Mouse (Mus musculus) layer of hippocampus, postnatal 10 days (tissue): ENCODE results near the gene Aimp1. TPM values are rescaled to one million over a fixed set of nuclear protein-coding genes. Genes with fewer than 3 reads are reported as not detected.

Experiments used
- DNase-seq, 2 experiments: peaks; one replicate each; pipeline ENCODE4 v3.0.0; 2021; ENCODE audit warnings: low spot score in 2 of 2
- long read RNA-seq: library from polyadenylated mRNA; stranded (forward); transcript quantifications from one replicate; pipeline ENCODE4 v2.0.0, GENCODE M21; 2023
- total RNA-seq, 2 experiments: library from RNA; stranded (reverse); gene quantifications; 2 replicates each; pipeline ENCODE4 v1.2.3; 2021

Gene Aimp1
- total RNA-seq: 10 to 100 TPM; 53.0 to 57.0 TPM
- long read RNA-seq, transcript Aimp1-201 (7 exons, 1,126 nt): major isoform, 44 of 51 reads
- long read RNA-seq, partial matches to known transcripts: 5 of 51 reads
- long read RNA-seq, other reads (novel, unspliced or antisense): 2 of 51 reads

DNA sequence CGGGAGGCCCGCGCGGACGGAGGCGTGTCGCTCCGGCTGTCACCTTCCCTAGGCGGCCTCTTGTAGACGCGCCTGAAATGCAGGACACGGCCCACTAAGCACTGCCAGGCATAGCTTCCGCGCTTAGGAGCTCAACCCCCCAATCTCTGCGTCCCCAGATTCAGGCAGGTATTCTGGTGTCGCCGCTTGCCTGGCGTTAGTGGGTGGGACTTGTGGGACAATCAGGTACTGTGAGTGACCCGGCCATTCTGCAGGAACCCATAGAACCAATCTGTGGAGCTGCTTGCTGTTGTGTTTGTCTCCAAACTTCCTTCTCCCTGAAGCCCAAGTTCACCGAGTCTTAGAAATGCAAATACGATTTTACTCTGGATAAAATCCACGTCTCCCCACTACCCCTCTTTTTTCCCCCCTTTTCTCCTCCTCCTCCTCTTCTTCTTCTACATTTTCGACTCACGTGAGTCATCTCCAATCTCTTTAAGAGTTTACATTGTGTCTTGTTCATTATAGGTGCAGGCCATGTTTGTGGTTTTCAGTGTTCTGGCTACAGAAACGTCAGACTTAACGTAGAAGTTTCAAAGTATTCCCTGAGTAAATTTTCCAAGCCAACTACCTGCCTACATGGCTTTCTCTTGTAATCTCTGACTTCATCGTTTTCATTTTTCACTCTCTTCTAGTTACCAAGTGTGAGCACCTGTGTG is at the start of gene Aimp1:
TSS of gene Aimp1 (minus strand) at position 140 of the 698 bp plus-strand sequence.
- DNase-seq: no peak

DNA sequence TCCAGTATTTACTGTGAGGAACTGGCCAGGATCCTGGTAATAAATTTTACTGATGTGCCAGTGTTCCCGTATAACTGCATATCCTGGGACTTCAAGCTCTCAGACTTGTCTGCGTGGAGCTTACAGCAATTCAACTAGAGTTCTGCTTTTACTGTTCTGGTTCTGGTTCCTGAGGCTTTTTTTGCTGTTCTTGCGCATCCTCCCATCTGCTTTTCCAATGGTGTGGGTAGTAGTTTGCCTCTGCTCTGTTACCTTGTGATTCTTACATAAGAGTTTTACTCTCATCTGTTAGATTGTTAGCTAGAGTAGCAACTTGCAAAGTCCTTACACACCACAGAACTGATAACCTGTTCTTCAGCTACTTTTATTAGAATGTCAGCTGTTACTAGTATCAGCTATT is 40.2 kb upstream of the Aimp1 start:
- DNase-seq: no peak

DNA sequence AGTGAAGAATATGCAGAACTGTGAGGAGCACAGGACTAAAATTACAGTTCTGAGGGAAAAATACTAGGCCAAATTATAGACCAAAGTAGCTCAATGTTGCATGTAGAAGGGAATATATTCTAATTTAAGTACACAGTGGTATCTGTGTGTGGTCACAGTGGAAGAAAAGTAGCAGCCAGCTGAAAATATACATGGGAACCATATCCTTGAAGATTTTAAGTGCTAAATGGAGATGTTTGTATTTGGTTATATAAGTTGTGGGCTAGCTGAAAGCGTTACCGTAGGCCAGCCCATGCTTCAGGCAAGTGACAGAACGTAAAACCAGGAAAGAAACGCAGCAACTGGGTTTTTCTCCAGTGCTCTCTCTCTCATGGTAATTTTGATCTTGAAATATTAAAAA is 33.1 kb upstream of the Aimp1 start:
- DNase-seq: no peak

DNA sequence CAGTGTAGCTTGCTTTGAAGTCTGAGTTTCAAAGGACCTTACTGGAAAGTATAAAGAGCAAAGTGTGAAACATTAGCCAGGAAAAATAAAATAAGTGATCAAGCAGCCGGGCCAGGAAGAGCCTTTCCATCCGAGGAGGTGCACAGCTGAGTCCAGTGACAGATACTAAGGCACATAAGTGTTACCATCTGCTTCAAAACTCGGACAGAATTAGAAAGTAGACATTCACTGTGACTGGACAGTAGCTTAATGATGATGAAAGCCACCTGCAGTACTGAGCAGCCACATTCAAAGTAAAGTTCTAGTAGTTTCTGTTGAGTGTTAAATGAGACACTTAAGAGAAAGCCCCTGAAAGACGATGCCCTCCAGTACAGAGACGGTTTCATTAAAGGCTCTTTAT is 29.7 kb upstream of the Aimp1 start:
- no peak for DNase-seq

DNA sequence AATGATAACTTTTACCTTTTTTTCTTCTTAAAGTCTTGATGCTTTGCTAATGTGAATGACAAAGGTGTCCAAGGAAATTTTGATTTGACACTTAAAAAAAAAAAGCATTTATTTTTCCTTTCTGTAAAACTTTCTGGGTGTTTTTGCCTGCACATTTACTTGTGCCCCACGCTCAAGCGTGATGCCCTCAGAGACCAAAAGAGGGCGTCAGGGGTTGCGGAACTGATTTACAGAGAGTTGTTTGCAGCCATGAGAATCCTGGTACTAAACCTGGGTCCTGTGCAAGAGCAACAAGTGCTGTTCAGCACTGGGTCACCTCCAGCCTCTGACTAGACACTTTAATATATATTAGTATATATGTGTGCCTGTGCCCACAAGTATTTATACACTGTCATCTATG is 22.8 kb upstream of the Aimp1 start:
- DNase-seq: no peak

DNA sequence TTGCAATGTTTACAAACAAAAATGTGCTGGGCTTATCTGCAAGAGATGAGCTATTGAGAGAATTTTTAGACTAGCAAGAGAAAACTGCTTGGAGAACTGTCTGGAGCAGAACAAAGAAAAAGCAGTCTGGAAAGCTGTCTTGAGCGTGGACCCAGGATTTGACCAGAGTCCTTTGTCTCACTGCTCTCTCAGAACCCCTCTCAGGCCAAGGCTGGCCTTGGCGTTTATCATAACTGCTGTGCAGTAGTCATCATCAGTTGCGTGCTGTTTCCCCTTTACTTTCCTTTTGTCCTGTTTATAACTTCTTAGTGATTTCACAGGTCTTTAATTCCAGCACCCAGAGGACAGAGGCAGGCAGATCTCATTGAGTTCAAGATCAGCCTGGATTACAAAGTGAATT is 20.0 kb upstream of the Aimp1 start:
- no peak for DNase-seq

DNA sequence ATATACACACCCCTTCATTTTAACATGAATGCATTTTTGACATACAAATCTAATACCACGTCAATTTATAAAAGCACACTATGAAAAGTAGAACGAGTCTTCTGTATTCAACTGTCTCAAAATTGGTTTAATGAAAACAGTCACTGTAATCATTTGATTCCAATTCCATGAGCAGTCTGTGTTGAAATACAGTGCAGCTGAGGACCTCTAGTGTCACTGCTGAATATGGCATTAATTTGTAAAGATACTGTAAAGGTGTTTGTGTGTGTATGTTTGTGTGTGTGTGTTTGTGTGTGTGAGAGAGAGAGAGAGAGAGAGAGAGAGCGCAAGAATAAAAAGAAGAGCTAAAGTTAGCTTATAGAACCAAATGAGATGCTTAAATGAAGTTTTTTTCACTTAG is 17.2 kb upstream of the Aimp1 start:
- DNase-seq: peak in 1 of 2 experiments; percentile 19

DNA sequence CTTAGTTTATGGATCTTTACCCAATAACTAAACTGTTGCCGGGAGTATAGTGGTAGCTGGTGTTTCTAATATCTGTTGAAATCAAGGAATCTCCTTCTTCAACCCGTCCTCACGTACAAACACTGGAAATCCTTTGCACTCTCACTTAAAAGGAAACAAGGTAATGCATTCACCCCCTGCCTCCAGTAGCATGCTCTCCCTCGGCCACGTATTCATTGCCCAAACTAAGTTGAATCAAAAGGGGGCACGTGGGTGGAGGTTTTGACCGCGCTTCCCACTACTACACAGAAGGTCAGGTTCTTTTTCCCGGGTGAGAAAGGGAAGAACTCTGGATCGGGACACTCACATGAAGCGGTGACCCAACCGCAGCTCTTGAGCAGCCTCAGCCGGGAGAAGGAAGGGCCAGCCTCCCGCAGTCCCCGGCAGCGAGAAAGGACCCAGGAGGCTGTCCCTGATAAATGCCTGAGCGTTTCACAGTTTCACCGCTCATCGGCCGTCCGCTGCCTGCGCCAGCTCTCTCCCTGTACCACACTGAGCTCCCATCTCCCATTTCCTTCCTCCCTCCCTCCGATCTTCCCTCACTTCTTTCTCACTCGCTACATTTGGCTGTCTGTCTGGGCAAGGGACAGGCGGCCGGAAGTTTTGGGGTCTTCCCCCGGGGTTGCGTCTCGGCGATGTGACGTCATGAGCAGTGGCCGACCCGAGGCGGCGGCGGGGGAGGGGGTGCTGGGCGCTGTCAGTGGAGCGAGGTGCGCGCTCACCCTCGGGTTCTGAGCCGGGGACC is 531 bp downstream of the Aimp1 start, which contains the start of gene Tbck:
TSS of gene Tbck (plus strand) at position 698 of the 784 bp plus-strand sequence.
- DNase-seq: peak; percentile 93 to 95

DNA sequence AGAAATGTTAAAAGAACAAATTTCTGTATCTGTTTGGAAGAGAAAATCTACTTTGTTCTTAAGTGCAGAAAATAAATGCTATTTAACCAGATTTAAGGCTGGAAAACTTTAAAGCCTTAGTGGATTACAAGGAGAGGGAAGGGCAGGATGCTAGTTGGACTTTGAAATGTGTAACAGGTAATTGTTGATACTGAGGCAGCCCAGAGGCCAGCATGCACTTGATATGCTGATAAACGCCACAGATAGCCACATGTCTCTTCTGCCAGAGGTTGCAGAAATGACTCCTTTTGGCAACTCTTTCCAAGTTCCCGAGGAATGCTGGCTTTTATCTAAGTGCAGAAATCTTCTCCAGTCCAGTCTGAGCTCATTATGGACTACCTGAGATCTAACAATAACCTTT is 6.7 kb downstream of the Aimp1 start:
- DNase-seq: no peak

DNA sequence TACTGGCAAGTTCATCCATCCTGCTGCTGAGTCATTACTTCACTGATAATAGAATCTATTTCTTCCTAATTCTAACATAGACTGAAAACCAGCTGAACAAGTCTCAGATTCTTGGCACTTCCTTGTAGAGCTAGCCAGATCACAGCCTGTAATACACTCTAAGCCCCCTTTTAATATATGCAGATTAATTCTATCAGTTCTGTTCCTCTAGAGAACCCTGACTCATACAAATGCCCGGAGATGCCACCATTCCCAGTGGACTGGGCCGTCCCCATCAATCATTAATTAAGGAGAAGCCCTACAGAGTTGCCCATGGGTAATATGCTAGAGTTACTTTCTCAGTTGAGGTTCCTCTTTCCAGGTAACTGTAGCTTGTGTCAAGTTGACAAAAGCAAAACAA is 28.2 kb downstream of the Aimp1 start:
- no peak for DNase-seq

DNA sequence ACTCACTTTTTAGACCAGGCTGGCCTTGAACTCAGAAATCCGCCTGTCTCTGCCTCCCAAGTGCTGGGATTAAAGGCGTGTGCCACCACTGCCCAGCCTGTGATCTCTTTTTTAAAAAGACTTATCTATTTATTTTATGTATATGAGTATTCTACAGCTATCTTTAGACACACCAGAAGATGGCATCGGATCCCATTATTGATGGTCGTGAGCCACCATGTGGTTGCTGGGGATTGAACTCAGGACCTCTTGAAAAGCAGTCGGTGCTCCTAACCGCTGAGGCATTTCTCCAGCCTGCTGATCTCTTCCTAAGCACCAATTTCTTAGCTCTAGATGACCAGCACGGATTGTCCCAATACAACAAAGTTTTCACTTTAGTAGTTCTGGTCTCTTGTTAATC is 30.2 kb downstream of the Aimp1 start:
- DNase-seq: no peak

DNA sequence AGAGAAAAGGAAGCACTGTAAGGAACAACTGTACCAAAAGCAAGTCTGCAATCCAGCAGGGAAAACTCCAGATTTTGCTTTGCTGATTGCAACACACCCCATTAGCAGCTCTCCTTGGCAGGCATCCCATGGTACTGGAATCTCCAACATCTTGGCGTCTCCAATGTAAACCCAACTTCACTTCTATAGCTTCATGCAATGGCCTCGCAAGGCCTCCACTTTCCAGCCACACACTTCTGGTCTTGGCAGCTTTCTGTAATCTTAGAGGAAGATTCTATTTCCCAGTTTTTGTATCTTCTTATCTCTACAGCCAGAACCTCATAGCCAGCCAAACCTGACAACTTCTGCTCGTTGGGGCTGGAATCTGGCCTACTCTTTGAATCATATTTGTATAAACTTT is 32.4 kb downstream of the Aimp1 start:
- no peak for DNase-seq

DNA sequence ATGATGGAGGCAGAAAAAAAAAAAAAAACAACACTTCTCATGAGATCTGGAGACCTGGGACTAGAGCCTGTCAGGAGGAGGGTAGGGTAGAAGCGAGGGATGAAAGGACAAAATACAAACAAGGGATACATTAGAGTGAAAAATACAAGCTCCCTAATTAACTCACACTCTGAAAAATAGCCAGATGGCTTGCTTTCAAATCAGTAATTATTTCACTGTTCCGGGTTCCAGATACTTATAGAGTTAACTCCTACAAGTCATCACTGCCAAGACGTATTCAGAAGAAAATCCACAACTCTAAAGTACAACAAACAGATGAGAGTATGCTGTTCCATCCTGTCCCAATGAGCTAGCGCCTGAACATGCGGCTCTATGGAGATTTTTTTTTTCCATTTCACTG is 34.0 kb downstream of the Aimp1 start:
- no peak for DNase-seq

DNA sequence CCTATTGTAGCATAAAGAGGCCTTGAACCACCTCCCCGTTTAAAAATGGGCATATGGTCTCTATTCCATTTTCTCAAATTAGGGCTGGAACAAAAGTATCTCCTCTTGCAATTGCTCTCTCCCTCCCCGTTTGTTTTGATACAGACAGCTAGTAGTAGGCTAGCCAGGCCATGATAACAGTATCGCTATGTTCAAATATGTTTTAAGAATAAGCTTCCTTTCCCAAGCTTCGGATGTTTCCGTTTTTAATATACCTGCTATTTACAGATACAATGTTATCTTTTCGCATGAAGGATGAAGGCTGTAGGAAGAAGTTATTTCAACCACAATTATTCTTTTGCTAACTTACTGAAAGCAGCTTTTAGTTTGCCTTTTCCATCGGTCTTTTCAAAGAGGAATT is 34.8 kb downstream of the Aimp1 start:
- no peak for DNase-seq

DNA sequence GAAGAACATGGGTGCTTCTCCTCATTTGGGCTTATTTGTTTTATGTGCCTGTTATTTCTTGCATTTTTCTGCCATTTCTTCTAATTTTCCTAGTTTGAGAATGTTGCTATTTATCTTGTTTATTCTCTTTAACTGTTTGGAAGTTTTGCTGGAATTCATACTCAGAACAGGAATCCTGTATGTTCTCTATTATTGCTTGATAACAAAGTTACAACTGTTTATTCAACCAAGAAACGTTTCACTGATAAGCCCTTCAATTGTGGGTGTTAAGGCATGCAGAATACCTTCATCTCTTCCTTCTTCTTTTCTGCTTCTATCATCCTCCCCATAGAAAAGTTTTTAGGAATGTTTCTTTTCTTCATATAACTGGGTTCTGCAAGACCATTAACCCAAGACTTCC is 37.4 kb downstream of the Aimp1 start:
- no peak for DNase-seq

DNA sequence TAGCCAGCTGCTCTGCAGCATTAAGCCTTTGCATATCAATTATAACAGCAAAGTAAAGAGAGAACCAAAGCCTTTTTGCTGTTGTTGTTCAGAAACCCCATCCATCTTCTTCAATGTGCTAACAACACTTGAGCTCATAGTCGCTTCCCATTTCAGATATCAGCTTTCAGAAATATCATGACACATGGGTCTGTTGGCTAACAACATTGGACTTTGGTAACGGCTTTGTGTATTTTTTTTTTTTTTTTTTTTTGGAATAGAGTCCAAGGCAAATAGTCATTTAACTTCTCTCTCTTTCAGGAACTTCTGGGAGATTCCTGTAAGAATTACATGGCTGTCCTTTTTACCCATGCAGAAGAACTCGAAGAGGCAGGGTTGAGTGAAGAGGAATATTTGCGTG is 40.1 kb downstream of the Aimp1 start:
- DNase-seq: no peak

DNA sequence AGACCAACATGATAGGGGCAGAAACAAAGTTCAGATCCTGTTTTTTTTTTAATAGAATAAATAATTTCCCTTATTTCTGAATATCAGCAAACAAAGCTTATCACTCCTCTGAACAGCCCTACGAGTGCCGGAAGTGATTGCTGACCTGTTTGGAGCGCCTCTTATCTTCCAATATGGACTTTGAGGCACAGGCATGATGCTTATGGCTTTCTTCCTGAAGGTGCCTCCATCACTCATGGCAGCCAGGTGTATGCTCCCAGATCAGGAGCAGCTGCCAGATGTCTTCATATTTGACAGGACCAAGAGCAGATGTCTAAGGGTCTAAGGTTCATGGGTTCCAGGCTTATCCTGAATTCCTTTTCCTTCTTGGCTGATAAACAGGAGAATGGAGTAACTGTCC is 47.1 kb downstream of the Aimp1 start:
- no peak for DNase-seq

DNA sequence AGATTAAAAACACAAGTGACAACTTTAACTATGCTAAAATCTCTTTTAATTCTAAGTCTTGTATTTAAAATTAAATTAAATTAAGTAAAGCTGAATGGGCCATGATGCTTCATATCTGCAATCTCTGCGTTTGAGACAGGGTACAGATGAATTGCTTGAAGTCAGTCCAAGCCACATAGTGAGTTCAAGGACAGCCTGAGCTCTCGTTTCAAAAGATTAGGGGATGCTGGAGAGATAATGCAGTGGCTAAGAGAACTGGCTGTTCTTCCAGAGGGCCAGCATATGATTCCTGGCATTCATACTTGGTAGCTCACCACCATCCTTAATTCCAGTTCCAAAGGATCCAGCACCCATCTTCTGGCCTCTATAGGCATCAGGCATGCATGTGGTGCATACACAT is 50.9 kb downstream of the Aimp1 start:
- no peak for DNase-seq

DNA sequence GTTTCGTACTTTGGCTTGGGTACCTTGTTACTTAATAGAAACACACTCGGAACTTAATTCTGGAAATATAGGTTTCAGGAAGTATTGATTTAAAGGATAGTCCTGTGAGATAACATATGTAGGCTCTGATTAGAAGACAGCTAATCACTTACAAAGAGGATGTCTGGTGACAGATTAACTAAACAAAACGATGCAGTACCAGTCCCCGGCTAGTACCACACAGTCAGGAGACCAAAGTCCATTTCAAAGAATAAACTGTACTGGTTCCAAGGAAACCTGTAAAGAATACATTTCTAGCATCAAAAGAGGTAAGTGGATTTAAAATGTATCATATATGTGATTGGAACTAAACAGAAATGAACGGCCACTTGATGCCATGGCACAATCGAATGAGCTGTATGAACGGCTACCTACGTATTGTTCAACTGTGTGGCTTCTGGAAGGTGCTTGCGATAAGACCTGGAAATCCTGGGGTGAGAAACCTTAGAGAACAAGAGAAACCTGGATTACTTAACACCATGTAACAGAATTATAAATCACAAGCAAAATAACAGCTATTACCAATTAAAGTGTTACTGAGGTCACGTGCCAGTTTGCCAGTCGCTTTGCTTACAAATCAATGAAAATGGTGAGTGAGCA is 54.5 kb downstream of the Aimp1 start, which contains the start of gene Gimd1:
TSS of gene Gimd1 (plus strand) at position 220 of the 639 bp plus-strand sequence.
- no peak for DNase-seq

DNA sequence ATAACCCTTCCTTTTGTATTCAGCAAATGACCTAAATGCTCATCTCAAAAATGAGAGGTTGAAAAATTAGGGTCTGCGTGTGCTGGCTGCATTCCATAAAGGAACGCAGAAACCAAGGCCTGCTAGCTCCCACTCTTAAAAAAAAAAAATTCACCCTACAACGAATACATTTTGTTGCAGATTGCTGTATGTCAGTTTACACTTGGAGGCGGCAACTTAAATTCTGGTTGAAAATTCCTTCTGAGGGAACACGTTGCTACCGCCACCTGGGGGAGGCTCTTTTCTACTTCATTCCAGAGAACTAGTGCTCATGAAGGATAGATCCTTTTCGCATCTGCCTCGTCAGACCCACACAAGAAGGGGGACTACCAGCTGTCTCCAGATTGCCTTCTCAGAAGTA is 55.4 kb downstream of the Aimp1 start:
- DNase-seq: peak in 1 of 2 experiments; percentile 19
